In genomic region chr5:91693277-91693676, GRCm38 (mm10) we compare ENCODE assay signal across 17 mouse cellular contexts.
DNase-seq lines count a peak whose midpoint lies in the region; ATAC-seq and TF ChIP-seq lines count a peak whose summit lies in the region.
"Had no signal": no experiment of that assay in that cellular context is flagged by ENCODE, and none has a peak within 500 bp of the region (broad histone marks: within the 10 kb centered on the region; RNA-seq: fewer than 3 reads in every experiment).

No protein-coding gene starts in this region.

- peak; percentile 59; the same call in 1 of the 2 replicates for ATAC-seq in hindbrain, embryonic 15.5 days (ENCODE audit: low FRiP score, low read depth)
- no peak for ATAC-seq in hindbrain, embryonic 12.5 days (ENCODE audit: low FRiP score)

- no peak overlapping the region for H3K4me3 ChIP-seq in hindbrain, embryonic 15.5 days
- no peak overlapping the region for H3K4me3 ChIP-seq in hindbrain, embryonic 12.5 days
- H3K4me3 ChIP-seq: heart, adult 2 months; midbrain, embryonic 12.5 days had no signal

- H3K4me1 ChIP-seq in hindbrain, embryonic 15.5 days (replicated peaks), result no peaks in the 10 kb centered on the region; the same call in 1 of the 2 replicates
- no peaks in the 10 kb centered on the region for H3K4me1 ChIP-seq in hindbrain, embryonic 12.5 days
- H3K4me1 ChIP-seq: midbrain, embryonic 12.5 days had no signal

- no peaks in the 10 kb centered on the region for H3K9me3 ChIP-seq in hindbrain, embryonic 15.5 days
- no peaks in the 10 kb centered on the region; the same call in 1 of the 2 replicates for H3K9me3 ChIP-seq in hindbrain, embryonic 12.5 days (replicated peaks)
- H3K9me3 ChIP-seq: midbrain, embryonic 12.5 days had no signal

- H3K36me3 ChIP-seq in hindbrain, embryonic 15.5 days, result no peaks in the 10 kb centered on the region
- no peaks in the 10 kb centered on the region for H3K36me3 ChIP-seq in hindbrain, embryonic 12.5 days
- H3K36me3 ChIP-seq: midbrain, embryonic 12.5 days had no signal

- no peak for TF ChIP-seq CTCF in brain, embryonic 14.5 days (IDR thresholded peaks at IDR 0.05; ENCODE audit: borderline replicate concordance, extremely low read depth, insufficient read depth, insufficient read length)

- no peak for TF ChIP-seq POLR2A in brain, embryonic 14.5 days (IDR thresholded peaks at IDR 0.05; ENCODE audit: borderline replicate concordance, extremely low read depth, insufficient read depth, insufficient read length, poor library complexity, severe bottlenecking)

- H3K4me2 ChIP-seq in hindbrain, embryonic 15.5 days, result no peak overlapping the region
- no peak overlapping the region for H3K4me2 ChIP-seq in hindbrain, embryonic 12.5 days (replicated peaks)
- H3K4me2 ChIP-seq: liver, embryonic 11.5 days; midbrain, embryonic 12.5 days had no signal

- H3K27me3 ChIP-seq in hindbrain, embryonic 15.5 days, result no peaks in the 10 kb centered on the region
- H3K27me3 ChIP-seq in hindbrain, embryonic 12.5 days, result no peaks in the 10 kb centered on the region
- H3K27me3 ChIP-seq: midbrain, embryonic 12.5 days had no signal

- DNase-seq in layer of hippocampus, adult 9-11 months, result peak; percentile 41
- DNase-seq in layer of hippocampus, postnatal 25 days (ENCODE audit: extremely low spot score in 1 of 2, low spot score in 1 of 2), result no peak
- peak; percentile 27 for DNase-seq in brain, embryonic 14.5 days (ENCODE audit: low read depth)
- DNase-seq in mesoderm, embryonic 11.5 days (ENCODE audit: low read depth, low spot score), result peak; percentile 17
- no peak for DNase-seq in spleen, postnatal 36 days (ENCODE audit: low spot score in 2 of 2)
- DNase-seq: adrenal gland, postnatal 36 days; gastrocnemius, postnatal 10 days; heart, adult 2 months; kidney, adult 9 months; lung, adult 2 months; lung, postnatal 36 days; right cerebral cortex, postnatal 4 days; thymus, postnatal 25 days had no signal

- H3K9ac ChIP-seq in hindbrain, embryonic 15.5 days, result no peak overlapping the region
- no peak overlapping the region for H3K9ac ChIP-seq in hindbrain, embryonic 12.5 days
- H3K9ac ChIP-seq: midbrain, embryonic 12.5 days had no signal

- WGBS in hindbrain, embryonic 15.5 days, result 76% methylated on average over 11 of the region's 11 CpGs
- WGBS in hindbrain, embryonic 12.5 days, result 85% methylated on average over 11 of the region's 11 CpGs

- H3K27ac ChIP-seq in hindbrain, embryonic 15.5 days (replicated peaks), result no peak overlapping the region
- no peak overlapping the region for H3K27ac ChIP-seq in hindbrain, embryonic 12.5 days
- H3K27ac ChIP-seq: heart, adult 2 months; midbrain, embryonic 12.5 days had no signal

Comparison
In these comparisons a context has a peak if more than half of its experiments do, and no peak if none do; other contexts are left out.
1. DNase-seq: peak in layer of hippocampus, adult 9-11 months (single experiment), brain, embryonic 14.5 days (single experiment) and mesoderm, embryonic 11.5 days (single experiment); none in layer of hippocampus, postnatal 25 days (0 of 2) and spleen, postnatal 36 days (0 of 2).